ENCODE assay signal across 9 mouse cellular contexts in genomic region chr16:57755241-57755640, GRCm38 (mm10). TPM values are rescaled to one million over a fixed set of nuclear protein-coding genes. Genes with fewer than 3 reads are reported as not detected.
DNase-seq lines count a peak whose midpoint lies in the region; ATAC-seq and TF ChIP-seq lines count a peak whose summit lies in the region.
"Had no signal": no experiment of that assay in that cellular context is flagged by ENCODE, and none has a peak within 500 bp of the region (broad histone marks: within the 10 kb centered on the region; RNA-seq: fewer than 3 reads in every experiment).

No protein-coding gene starts in this region.

- peak; percentile 38 for DNase-seq in layer of hippocampus, adult 11-12 months (ENCODE audit: low spot score)
- no peak for DNase-seq in layer of hippocampus, adult 9-10 months (ENCODE audit: low spot score)
- peak; percentile 19 to 20 for DNase-seq in cerebellum, postnatal 36 days
- DNase-seq in gastrocnemius, postnatal 36 days = peak; percentile 25 to 32
- no peak for DNase-seq in limb, embryonic 14.5 days (ENCODE audit: low spot score)
- peak; percentile 43 for DNase-seq in retina, postnatal 1 day
- DNase-seq in thymus, postnatal 36 days = no peak

- H3K4me1 ChIP-seq in intestine, embryonic 15.5 days (replicated peaks) = peaks cover 7% of the 10 kb centered on the region
- peaks cover 20% of the 10 kb centered on the region for H3K4me1 ChIP-seq in limb, embryonic 14.5 days (ENCODE audit: control insufficient read depth, insufficient read depth, low read length)

- no peak for TF ChIP-seq POLR2A in limb, embryonic 14.5 days (IDR thresholded peaks at IDR 0.05; ENCODE audit: borderline replicate concordance, extremely low read depth, insufficient read depth, insufficient read length)

- H3K9me3 ChIP-seq in intestine, embryonic 15.5 days = no peaks in the 10 kb centered on the region
- no peaks in the 10 kb centered on the region for H3K9me3 ChIP-seq in limb, embryonic 14.5 days (ENCODE audit: control insufficient read depth, low read length)

- intact Hi-C loops in gastrocnemius, postnatal 36 days (cut with DNase I) = no loop called here

- peak; percentile 73 for ATAC-seq in intestine, embryonic 15.5 days
- no peak for ATAC-seq in limb, embryonic 14.5 days (ENCODE audit: low FRiP score, low read depth)

- H3K27ac ChIP-seq in intestine, embryonic 15.5 days = no peak overlapping the region
- H3K27ac ChIP-seq in limb, embryonic 14.5 days (replicated peaks; ENCODE audit: low read depth, low read length) = no peak overlapping the region

- H3K36me3 ChIP-seq in intestine, embryonic 15.5 days = no peaks in the 10 kb centered on the region
- H3K36me3 ChIP-seq in limb, embryonic 14.5 days (ENCODE audit: control insufficient read depth, insufficient read depth, low read length) = no peaks in the 10 kb centered on the region

- H3K27me3 ChIP-seq in intestine, embryonic 15.5 days (replicated peaks) = peaks cover 5% of the 10 kb centered on the region; the same call in 1 of the 2 replicates
- H3K27me3 ChIP-seq in limb, embryonic 14.5 days (ENCODE audit: control insufficient read depth, insufficient read depth, low read length) = no peaks in the 10 kb centered on the region

- peak overlapping the region; percentile 75 for H3K4me2 ChIP-seq in intestine, embryonic 15.5 days (replicated peaks)
- peak overlapping the region; percentile 72 for H3K4me2 ChIP-seq in limb, embryonic 14.5 days (replicated peaks; ENCODE audit: low read depth, low read length, severe bottlenecking)

- 0 out of 2 replicates have a peak overlapping the region, but pooled peaks have one; percentile 15 for H3K9ac ChIP-seq in intestine, embryonic 15.5 days
- H3K9ac ChIP-seq in limb, embryonic 14.5 days (ENCODE audit: low read depth, low read length, severe bottlenecking) = peak overlapping the region; percentile 59; the same call in 1 of the 2 replicates

- WGBS in intestine, embryonic 15.5 days = 13% methylated on average over 12 of the region's 12 CpGs
- 23% methylated on average over 10 of the region's 12 CpGs for WGBS in limb, embryonic 14.5 days

- H3K4me3 ChIP-seq in intestine, embryonic 15.5 days (replicated peaks) = peak overlapping the region; percentile 32
- peak overlapping the region; percentile 42 for H3K4me3 ChIP-seq in limb, embryonic 14.5 days (replicated peaks; ENCODE audit: low read length)

RNA-seq across cellular contexts. Expression of gene Col8a1, which starts 0.7 kb away (rescaled TPM):
- 1 to 10 TPM; 4.1 to 5.0 TPM for total RNA-seq in gastrocnemius, postnatal 36 days (2021)
- polyA plus RNA-seq in intestine, embryonic 15.5 days (2015; fragmentation: Nextera tagmentation; extraction: Ambion mirVana) = 3.9 and 4.8 TPM in 2 replicates
- 10.0 and 10.2 TPM in 2 replicates for polyA plus RNA-seq in limb, embryonic 14.5 days (2012; rRNA removed)
- polyA plus RNA-seq in limb, embryonic 14.5 days (2014; fragmentation: Nextera tagmentation; extraction: Ambion mirVana) = 22.5 and 23.8 TPM in 2 replicates
- total RNA-seq: MEL had no signal

Comparison
In these comparisons a context has a peak if more than half of its experiments do, and no peak if none do; other contexts are left out.
1. DNase-seq: peak in layer of hippocampus, adult 11-12 months (single experiment), cerebellum, postnatal 36 days (2 of 2), gastrocnemius, postnatal 36 days (2 of 2) and retina, postnatal 1 day (single experiment); none in layer of hippocampus, adult 9-10 months (single experiment), limb, embryonic 14.5 days (single experiment) and thymus, postnatal 36 days (0 of 2).